Mouse (Mus musculus) brain, adult 10 weeks (tissue): Measurements from ENCODE around the gene Tmem9b. TPM values are rescaled to one million over a fixed set of nuclear protein-coding genes. Genes with fewer than 3 reads are reported as not detected.

ENCODE experiments used
- polyA plus RNA-seq: library from polyadenylated mRNA; stranded (reverse); fragments of 350-450 nt; fragmentation: Illumina TruSeq; extraction: RNeasy Lipid Tissue Mini Kit (QIAGEN cat#74804); gene quantifications from one replicate; pipeline ENCODE4 v1.2.3, GENCODE M21; 2015; ENCODE audit warnings: low read depth, low replicate concordance

The Tmem9b gene
- 130 TPM for polyA plus RNA-seq

DNA sequence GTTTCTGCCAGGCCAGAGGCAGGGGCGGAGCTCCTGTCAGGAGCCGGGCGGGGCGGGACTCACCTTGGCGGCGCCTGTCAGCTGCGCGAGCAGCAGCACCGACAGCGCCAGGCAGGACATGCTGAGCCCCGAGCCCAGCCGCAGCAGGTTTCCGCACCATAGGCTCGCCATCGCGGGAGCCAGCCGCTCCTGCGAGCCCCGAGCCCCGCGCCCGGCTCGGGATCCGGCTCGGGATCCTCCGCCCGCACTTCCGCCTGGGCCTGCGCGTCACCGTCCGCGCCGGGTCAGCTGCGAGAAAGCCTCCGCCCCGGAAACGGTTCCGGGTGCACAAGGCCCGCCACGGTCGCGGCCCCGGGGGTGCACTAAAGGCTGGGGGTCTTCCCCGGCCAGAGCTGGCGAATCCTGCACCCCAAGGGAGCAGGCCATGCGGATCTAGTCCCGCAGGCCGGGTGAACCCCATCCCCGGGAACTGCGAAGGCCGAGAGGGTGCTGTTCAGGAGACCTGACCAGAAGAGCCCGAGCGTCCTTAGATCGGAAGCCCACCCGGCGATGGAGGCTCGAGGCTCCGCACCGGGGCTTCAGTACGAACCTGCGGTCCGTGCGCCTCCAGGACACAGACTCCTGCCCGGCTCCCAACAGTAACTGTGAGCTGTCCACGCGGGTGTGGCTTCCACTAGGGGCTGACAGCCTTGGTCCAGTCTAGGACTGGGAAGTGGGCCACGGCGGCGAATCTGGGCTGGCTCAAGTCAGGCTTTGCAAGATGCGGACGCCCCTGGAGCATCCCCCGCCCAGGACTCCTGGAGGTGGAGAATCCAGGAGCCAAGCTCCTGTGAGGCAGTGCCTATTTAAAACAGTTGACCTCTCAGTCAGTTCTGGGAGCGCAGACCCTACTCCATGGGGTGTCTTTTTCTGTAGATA, at the start of gene Tmem9b:
TSS of gene Tmem9b (minus strand) at position 868 of the 918 bp plus-strand sequence.

DNA sequence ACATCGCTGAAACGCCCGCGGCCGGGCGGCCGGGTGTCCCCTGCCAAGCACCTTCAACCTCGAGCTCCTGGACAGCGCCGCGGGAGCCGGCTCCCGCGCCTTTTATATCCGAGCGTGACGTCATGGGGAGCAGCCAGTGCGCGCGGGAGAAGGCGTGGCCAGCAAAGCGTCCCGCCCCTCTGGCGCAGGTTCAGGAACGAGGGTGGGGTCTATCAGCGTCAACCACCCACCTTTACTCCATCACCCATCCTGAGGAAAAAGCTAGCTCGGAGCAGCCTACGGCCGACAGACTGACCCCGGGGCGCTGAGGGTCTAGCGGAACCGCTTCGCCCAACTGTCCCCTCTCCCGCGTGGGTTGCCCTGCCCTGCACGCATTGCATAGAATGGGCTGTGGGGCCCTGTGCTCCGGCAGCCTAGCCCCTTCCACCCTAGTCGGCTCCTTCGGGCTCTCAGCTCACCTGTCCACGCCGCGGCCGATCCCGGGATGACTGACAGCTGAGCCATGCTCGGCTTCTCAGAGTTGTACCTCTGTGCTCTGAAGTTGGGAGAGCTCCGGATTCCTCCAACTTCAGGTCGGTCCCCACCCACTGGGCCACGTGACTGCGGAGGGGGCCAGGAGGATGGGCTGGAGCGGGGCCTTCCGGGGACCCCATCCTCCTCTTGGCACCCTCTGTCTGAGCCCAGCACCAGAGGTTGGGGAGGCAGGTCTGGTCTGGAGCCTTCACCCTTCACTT, 29.0 kb upstream of the Tmem9b start, which contains the start of gene Nrip3:
TSS of gene Nrip3 (minus strand) at position 556 of the 734 bp plus-strand sequence.

DNA sequence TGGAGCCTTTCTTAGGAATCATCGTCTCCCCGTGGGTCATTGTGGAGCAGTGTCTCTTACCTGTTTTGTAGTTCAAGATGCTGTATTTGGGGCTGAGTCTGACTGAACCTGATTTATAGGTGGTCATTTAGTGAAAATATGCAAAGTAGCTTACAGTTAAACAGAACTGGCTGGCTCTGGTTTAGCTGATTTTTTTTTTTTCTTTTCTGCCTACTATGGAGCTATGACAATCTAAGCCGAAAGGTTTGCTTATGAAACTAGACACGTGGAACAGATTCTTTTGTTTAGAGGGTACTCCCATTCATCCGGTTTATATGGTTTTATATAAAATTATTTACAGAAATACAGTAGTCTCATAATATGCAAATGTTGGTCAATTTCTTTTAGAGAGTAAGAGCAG, 21.0 kb downstream of the Tmem9b start, which contains the start of gene Ascl3:
TSS of gene Ascl3 (minus strand) at position 101 of the 400 bp plus-strand sequence.

DNA sequence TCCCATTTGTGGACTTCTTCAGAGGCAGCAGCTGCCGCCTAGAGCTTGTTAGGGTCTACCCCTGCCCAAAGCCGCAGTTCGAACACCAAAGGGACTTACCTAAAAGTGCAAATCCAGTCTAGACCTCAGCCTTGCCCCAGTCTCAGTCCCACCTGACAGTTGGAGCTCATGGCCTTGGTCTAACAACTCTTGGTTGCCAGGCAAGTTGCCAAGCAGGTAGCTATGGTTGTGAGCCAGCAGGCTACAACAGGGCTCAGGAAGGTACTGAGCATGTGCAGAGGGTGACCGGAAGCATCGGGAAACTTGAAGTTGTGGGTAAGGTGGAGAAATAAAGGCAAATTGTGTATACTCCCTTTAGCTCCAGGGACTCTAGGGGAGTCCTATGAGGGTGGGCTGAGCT, 29.0 kb downstream of the Tmem9b start, which contains the start of gene BC051019:
TSS of gene BC051019 (minus strand) at position 154 of the 400 bp plus-strand sequence.

DNA sequence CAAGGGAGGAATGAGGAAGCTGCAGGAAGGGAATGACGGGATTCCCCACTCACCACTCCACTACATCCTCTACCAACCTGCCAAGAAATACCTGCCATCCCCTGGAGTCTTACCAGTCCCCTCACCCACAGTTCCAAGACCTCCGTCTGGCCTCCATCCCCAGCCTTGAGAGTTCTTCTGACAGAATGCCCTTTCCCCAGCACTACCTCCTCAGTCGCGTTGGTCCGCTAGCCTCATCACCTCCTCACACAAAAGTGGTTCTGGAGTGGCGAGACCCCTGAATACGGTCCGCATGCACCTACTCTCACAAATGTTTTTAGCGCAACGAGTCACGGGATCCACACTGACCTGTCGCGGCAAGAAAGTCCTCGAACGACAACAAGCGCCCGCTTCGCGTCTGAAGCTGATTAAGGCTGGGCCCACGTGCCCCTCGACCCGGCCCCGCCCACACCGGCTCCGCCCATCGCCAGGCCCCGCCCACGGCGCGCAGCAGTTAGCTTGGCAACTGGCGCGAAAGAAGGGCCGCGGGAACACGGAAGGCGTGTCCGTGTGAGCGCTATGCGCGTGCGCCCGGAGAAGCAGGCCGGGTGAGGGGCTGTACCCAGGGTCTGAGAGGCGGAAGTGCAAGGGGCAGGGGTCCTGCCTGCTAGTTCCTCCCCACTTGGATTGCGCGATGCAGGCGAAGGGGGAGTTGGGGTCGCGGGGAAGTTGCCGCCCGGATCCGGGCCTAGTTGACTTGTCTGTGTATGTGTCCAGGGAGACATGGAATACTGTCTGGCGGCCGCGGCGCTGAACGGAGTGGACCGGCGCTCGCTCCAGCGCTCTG, 49.3 kb downstream of the Tmem9b start, which contains the start of the genes St5 and Akip1:
TSS of gene St5 (minus strand) at position 416 of the 826 bp plus-strand sequence.
TSS of gene Akip1 (plus strand) at position 501 of the 826 bp plus-strand sequence.

Other genes starting within 250 kb of the Tmem9b start
- 12.6 TPM for gene Trim66, start 244.7 kb downstream of the Tmem9b start, polyA plus RNA-seq
- 554 TPM for gene Rpl27a, start 233.7 kb downstream of the Tmem9b start, polyA plus RNA-seq
- 14.4 TPM for gene St5, start 49.3 kb downstream of the Tmem9b start, polyA plus RNA-seq
- 4.6 TPM for gene Akip1, start 49.2 kb downstream of the Tmem9b start, polyA plus RNA-seq
- 0.83 TPM for gene BC051019, start 29.0 kb downstream of the Tmem9b start, polyA plus RNA-seq
- gene Ascl3, start 21.1 kb downstream of the Tmem9b start, polyA plus RNA-seq, result not detected
- gene Nrip3, start 29.1 kb upstream of the Tmem9b start, polyA plus RNA-seq, result 111 TPM
- 1.5 TPM for gene Scube2, start 112.8 kb upstream of the Tmem9b start, polyA plus RNA-seq
- gene Dennd5a, start 207.6 kb upstream of the Tmem9b start, polyA plus RNA-seq, result 162 TPM
- gene Tmem41b, start 234.1 kb upstream of the Tmem9b start, polyA plus RNA-seq, result 55.6 TPM